Mouse (Mus musculus) brown adipose tissue, adult 24 weeks (tissue): ENCODE results near the gene Tgm2. TPM values are rescaled to one million over a fixed set of nuclear protein-coding genes. Genes with fewer than 3 reads are reported as not detected.

Source experiments
- polyA plus RNA-seq: library from polyadenylated mRNA; stranded (reverse); fragments of >200 nt; gene quantifications from 2 replicates; pipeline ENCODE4 v1.2.4, GENCODE M21; 2012; ENCODE audit not compliant: missing spikeins, insufficient read depth, insufficient read length

The Tgm2 gene
- polyA plus RNA-seq, 1 experiment = 66.0 TPM

Other genes starting within 250 kb of the Tgm2 start
- gene Vstm2l, start 231.8 kb downstream of the Tgm2 start, polyA plus RNA-seq = not detected in 2 replicates
- 6.7 and 7.3 TPM in 2 replicates for gene Tti1, start 118.0 kb downstream of the Tgm2 start, polyA plus RNA-seq
- 8.3 and 11.7 TPM in 2 replicates for gene Rprd1b, start 117.9 kb downstream of the Tgm2 start, polyA plus RNA-seq
- 0.36 and 0.58 TPM in 2 replicates for gene D630003M21Rik, start 82.8 kb upstream of the Tgm2 start, polyA plus RNA-seq
- gene Bpi, start 111.7 kb upstream of the Tgm2 start, polyA plus RNA-seq = not detected in 2 replicates
- gene Lbp, start 160.1 kb upstream of the Tgm2 start, polyA plus RNA-seq = 5.8 and 6.6 TPM in 2 replicates
- gene Snhg11, start 229.2 kb upstream of the Tgm2 start, polyA plus RNA-seq = 0.91 and 4.4 TPM in 2 replicates